Mouse (Mus musculus) heart, embryonic 14.5 days (tissue): Measurements from ENCODE around the gene Mrpl51. TPM values are rescaled to one million over a fixed set of nuclear protein-coding genes. Genes with fewer than 3 reads are reported as not detected.
A peak's percentile ranks its signal among the peaks of the same experiment; 100 is the strongest.
"Not testable (repeated sequence)": the region's sequence is repeated elsewhere in the genome, so short reads cannot be mapped to it uniquely, and the experiment has no call there.

Experiments
- ATAC-seq: fragments of 200-750 bp; cut with Nextera tagmentation; 2 replicates; pipeline ENCODE4 v1.8.0; 2017; ENCODE audit warnings: low read depth, moderate TSS enrichment; ENCODE audit not compliant: insufficient number of reproducible peaks, insufficient read depth, low FRiP score
- H3K27ac ChIP-seq, 2 experiments: fragments of 200-500 bp in 1 of 2; fragments of 300-500 bp in 1 of 2; sonication (generic) in 1 of 2; replicated peaks in 1 of 2; 2 replicates each; pipeline ENCODE4 v1.5.1; 2012 to 2014; ENCODE audit warnings: low read depth in 2 of 2, low read length in 2 of 2, control low read depth in 1 of 2, mild to moderate bottlenecking in 1 of 2, mixed read lengths in 1 of 2; ENCODE audit not compliant: control insufficient read depth in 1 of 2, insufficient read depth in 1 of 2
- H3K27me3 ChIP-seq: fragments of 300-500 bp; sonication (generic); 2 replicates; pipeline ENCODE4 v1.6.1; 2014; ENCODE audit warnings: mild to moderate bottlenecking, low read length, control low read depth; ENCODE audit not compliant: control insufficient read depth, insufficient read depth
- H3K36me3 ChIP-seq: fragments of 300-500 bp; sonication (generic); 2 replicates; pipeline ENCODE4 v1.6.1; 2014; ENCODE audit warnings: mild to moderate bottlenecking, control low read depth, low read length, mixed read lengths; ENCODE audit not compliant: control insufficient read depth, insufficient read depth
- H3K4me1 ChIP-seq, 2 experiments: fragments of 200-500 bp in 1 of 2; fragments of 300-500 bp in 1 of 2; sonication (generic) in 1 of 2; 2 replicates each; pipeline ENCODE4 v1.6.1; 2012 to 2014; ENCODE audit warnings: low read length in 2 of 2, control low read depth in 1 of 2, mixed read lengths in 1 of 2; ENCODE audit not compliant: control insufficient read depth in 2 of 2, insufficient read depth in 2 of 2
- H3K4me2 ChIP-seq: fragments of 300-500 bp; sonication (generic); 2 replicates; pipeline ENCODE4 v1.6.1; 2014; ENCODE audit warnings: mild to moderate bottlenecking, low read length
- H3K4me3 ChIP-seq, 2 experiments: fragments of 200-500 bp in 1 of 2; fragments of 300-500 bp in 1 of 2; sonication (generic) in 1 of 2; 2 replicates each; pipeline ENCODE4 v1.5.1; 2012 to 2014; ENCODE audit warnings: low read length in 2 of 2, mild to moderate bottlenecking in 2 of 2, control low read depth in 1 of 2, low read depth in 1 of 2, moderate library complexity in 1 of 2; ENCODE audit not compliant: control insufficient read depth in 1 of 2, insufficient read depth in 1 of 2
- H3K9ac ChIP-seq: fragments of 300-500 bp; sonication (generic); 2 replicates; pipeline ENCODE4 v1.6.1; 2014; ENCODE audit warnings: mild to moderate bottlenecking, low read length
- H3K9me3 ChIP-seq: fragments of 300-500 bp; sonication (generic); 2 replicates; pipeline ENCODE4 v1.6.1; 2016; ENCODE audit warnings: low read length, control low read depth; ENCODE audit not compliant: control insufficient read depth
- WGBS: fragments of 180-500 bp; shearing (Covaris S2); extraction: QIAGEN DNeasy Blood & Tissue Kit; methylation state at CpG from one replicate; pipeline ENCODE4 v1.1.7; 2014; 5-methylcytosine and 5-hydroxymethylcytosine counted together
- polyA plus RNA-seq: library from polyadenylated mRNA; unstranded; fragments of >200 nt; fragmentation: Nextera tagmentation; extraction: Ambion mirVana; gene quantifications from 2 replicates; pipeline ENCODE4 v1.2.1, GENCODE M21; 2014

Mrpl51 gene
- polyA plus RNA-seq, 1 experiment from 2014 or later: 264 TPM

DNA sequence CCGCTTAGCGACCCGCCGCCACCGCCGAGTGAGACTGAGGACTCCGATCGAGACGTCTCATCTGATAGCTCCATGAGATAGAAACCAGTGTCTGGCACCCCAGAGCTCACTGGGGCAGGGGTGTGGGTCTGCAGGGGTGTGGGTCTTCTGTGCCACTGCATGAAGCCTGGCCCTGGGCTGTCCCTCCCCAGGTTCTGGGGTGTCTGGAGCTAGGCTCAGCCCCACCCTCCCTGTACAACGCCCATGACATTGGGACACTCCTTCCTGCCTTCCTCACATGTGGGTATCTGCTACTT lies 31.1 kb upstream of the Mrpl51 start:
- H3K4me2 ChIP-seq: peak overlapping the region; percentile 70; the same call in 1 of the 2 replicates
- H3K27me3 ChIP-seq: no peaks in the 10 kb centered on the region
- no peaks in the 10 kb centered on the region for H3K9me3 ChIP-seq
- H3K4me1 ChIP-seq: peaks cover 11 to 33% of the 10 kb centered on the region in 2 experiments; a peak in 3 of 4 replicates
- 38% methylated on average over 10 of the region's 10 CpGs for WGBS
- peaks cover 80% of the 10 kb centered on the region for H3K36me3 ChIP-seq
- ATAC-seq: no peak
- H3K4me3 ChIP-seq: no peak overlapping the region; a peak in 1 of 4 replicates
- peak overlapping the region; percentile 73 to 86 for H3K27ac ChIP-seq
- H3K9ac ChIP-seq: peak overlapping the region; percentile 52; the same call in 1 of the 2 replicates

DNA sequence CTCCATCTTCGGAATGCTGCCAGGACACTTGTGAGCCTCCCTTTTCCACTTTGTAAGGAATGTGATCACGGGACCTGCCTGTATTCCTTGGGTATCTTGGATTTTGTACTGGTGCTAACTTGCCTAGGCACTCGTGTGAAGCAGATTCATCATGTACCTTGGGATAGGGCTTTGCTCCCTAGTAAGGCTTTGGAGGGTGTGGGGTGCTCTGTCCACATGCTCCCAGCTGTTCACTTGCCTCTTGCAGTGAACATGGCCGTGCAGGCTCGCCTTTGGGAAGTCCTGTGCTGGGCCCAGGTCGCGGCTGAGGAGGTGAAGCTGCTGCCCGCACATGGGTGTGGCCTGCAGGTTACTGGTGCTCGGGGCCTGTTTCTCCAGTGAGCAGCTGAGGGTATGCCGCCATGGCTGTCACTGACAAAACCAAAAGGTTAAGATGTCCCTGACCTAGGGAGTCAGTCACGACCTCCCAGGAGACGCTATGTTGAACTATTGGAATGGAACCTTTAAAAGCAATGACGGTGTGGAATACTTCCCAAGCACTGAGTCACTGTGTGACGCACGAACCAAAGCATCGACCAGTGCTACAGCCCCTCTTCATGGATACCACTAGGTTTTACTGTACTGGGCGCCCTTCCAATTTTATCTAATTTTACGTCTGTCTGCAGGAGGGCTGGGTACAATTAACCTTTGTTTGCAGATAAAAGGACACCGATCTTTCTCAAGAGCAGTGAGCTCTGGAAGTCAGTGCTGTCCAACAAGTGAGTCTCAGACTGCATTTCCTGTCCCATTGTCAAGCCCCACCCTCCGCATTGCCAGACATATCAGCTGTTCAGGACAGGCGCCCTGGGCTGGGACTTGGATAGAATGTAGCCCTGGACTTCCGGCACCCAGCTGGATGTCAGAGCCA lies 30.5 kb upstream of the Mrpl51 start:
- Histone ChIP-seq H3K4me2 (peak overlapping the region; percentile 70), H3K9me3 (no peaks in the 10 kb centered on the region), H3K36me3 (peaks cover 74% of the 10 kb centered on the region), H3K9ac (peak overlapping the region; percentile 52), H3K4me3 (no peak overlapping the region; a peak in 1 of 4 replicates), H3K4me1 (peaks cover 11 to 33% of the 10 kb centered on the region in 2 experiments; a peak in 3 of 4 replicates), H3K27me3 (no peaks in the 10 kb centered on the region), H3K27ac (peak overlapping the region; percentile 73 to 86)
- peak; percentile 18; the same call in 1 of the 2 replicates for ATAC-seq
- WGBS: 8% methylated on average over 22 of the region's 22 CpGs

DNA sequence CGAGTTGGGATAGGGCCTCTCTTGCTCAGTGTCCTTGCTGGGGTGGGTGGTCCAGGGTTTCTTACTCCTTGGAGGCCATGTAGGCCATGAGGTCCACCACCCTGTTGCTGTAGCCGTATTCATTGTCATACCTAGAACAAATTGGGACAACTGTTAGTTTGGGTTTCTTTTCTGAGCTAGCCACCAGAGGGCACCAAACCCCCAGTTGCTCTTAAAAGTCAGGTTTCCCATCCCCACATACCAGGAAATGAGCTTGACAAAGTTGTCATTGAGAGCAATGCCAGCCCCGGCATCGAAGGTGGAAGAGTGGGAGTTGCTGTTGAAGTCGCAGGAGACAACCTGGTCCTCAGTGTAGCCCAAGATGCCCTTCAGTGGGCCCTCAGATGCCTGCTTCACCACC lies 29.6 kb upstream of the Mrpl51 start:
- Histone ChIP-seq H3K4me3 (peak overlapping the region; percentile 6 to 10; a peak in 2 of 4 replicates), H3K36me3 (peaks cover 72% of the 10 kb centered on the region), H3K9ac (peak overlapping the region; percentile 34; the same call in 1 of the 2 replicates), H3K4me1 (peaks cover 14 to 34% of the 10 kb centered on the region in 2 experiments; a peak in 3 of 4 replicates), H3K4me2 (peak overlapping the region; percentile 70), H3K27ac (peak overlapping the region; percentile 37 to 86; a peak in 3 of 4 replicates)
- not testable (repeated sequence) for ATAC-seq, H3K27me3 ChIP-seq, H3K9me3 ChIP-seq
- 8% methylated on average over 3 of the region's 5 CpGs for WGBS

GRCm38 (mm10) chr6:125162615-125163305 lies 28.8 kb upstream of the Mrpl51 start:
- H3K27me3 ChIP-seq, H3K9me3 ChIP-seq, ATAC-seq: not testable (repeated sequence)
- Histone ChIP-seq H3K27ac (peak overlapping the region; percentile 51 to 86; a peak in 3 of 4 replicates), H3K9ac (peak overlapping the region; percentile 97), H3K4me3 (peak overlapping the region; percentile 76 to 86), H3K4me1 (peaks cover 22 to 42% of the 10 kb centered on the region in 2 experiments), H3K4me2 (peak overlapping the region; percentile 70), H3K36me3 (peaks cover 69% of the 10 kb centered on the region)
- WGBS: 40% methylated on average over 9 of the region's 16 CpGs

DNA sequence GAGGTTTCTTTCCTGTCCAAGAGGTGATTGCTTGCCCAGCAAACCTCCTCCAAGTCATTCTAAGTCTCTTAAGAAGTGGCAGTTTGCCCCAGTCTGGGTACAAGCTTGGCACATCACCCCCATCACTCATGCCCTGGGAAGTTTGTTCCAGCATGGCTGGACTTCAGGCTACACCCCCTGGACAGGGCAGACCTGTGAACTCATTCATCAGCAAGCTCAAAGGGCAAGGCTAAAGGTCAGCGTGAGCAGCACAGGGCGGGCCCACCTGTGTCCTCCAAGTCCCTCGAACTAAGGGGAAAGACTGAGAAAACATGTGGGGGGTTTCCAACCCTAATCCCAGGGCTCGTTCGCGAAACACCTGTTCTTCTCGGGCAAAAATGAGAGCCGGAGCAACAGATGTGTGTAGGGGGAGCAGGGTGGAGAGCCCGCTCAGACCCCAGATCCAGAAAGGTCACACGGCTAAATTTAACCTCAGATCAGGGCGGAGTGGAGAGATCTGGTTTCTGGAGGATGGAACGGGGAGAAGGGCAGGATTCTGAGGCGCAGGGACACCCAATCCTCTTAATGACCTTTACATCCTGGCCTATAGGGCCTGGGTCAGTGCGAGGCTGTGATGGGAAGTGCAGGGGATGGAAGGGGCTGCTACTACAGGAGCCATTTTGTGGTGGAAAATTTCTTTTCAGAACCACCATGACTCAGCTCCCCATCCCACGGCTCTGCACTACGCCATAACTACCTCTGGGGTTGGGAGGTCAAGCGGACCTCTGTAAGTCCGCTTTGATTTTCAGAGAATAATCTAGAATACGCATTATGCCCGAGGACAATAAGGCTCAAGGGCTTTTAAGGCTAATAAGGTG lies 27.6 kb upstream of the Mrpl51 start:
- Histone ChIP-seq H3K27ac (peak overlapping the region; percentile 98 to 100), H3K9me3 (no peaks in the 10 kb centered on the region), H3K9ac (peak overlapping the region; percentile 97), H3K4me1 (peaks cover 24 to 45% of the 10 kb centered on the region in 2 experiments), H3K36me3 (peaks cover 71% of the 10 kb centered on the region), H3K4me2 (peak overlapping the region; percentile 70), H3K27me3 (no peaks in the 10 kb centered on the region), H3K4me3 (peak overlapping the region; percentile 76 to 86)
- WGBS: 5% methylated on average over 20 of the region's 20 CpGs
- ATAC-seq: no peak

- WGBS: under 1% methylated on average over 39 of the region's 39 CpGs
- Histone ChIP-seq H3K36me3 (peaks cover 71% of the 10 kb centered on the region), H3K9ac (peak overlapping the region; percentile 97), H3K4me2 (peak overlapping the region; percentile 70), H3K4me1 (peaks cover 24 to 45% of the 10 kb centered on the region in 2 experiments), H3K9me3 (no peaks in the 10 kb centered on the region), H3K4me3 (peak overlapping the region; percentile 76 to 86), H3K27ac (peak overlapping the region; percentile 98 to 100), H3K27me3 (no peaks in the 10 kb centered on the region)
- no peak for ATAC-seq
Measured at GRCm38 (mm10) chr6:125164672-125165327, 26.8 kb upstream of the Mrpl51 start.
